Mouse (Mus musculus): ENCODE data around the gene Sort1. TPM values are rescaled to one million over a fixed set of nuclear protein-coding genes. Genes with fewer than 3 reads are reported as not detected.

Gene Sort1
- polyA plus RNA-seq, 1 experiment from 2014 or later: 20.2 TPM

- no peaks in the 10 kb centered on the region for H3K9me3 ChIP-seq (replicated peaks; ENCODE audit: control insufficient read depth, low read length)
- H3K4me2 ChIP-seq: no peak overlapping the region
- no peaks in the 10 kb centered on the region for H3K36me3 ChIP-seq (ENCODE audit: control insufficient read depth, insufficient read depth, low read length)
- ATAC-seq (replicated peaks; ENCODE audit: insufficient number of reproducible peaks, low FRiP score, low TSS enrichment): no peak
- 62% methylated on average over 7 of the region's 7 CpGs for WGBS (ENCODE audit: insufficient replicate concordance)
- peaks cover 23% of the 10 kb centered on the region for H3K4me1 ChIP-seq (ENCODE audit: control insufficient read depth, insufficient read depth, low read length)
- H3K27ac ChIP-seq (ENCODE audit: low read depth, low read length): no peak overlapping the region; the same call in 1 of the 2 replicates
- no peak overlapping the region for H3K4me3 ChIP-seq (ENCODE audit: low read depth, low read length)
- H3K9ac ChIP-seq (ENCODE audit: low read depth, low read length): no peak overlapping the region
- no peaks in the 10 kb centered on the region for H3K27me3 ChIP-seq (ENCODE audit: control insufficient read depth, insufficient read depth, low read length)
Observed at GRCm38 (mm10) chr3:108378875-108379663, 95.2 kb downstream of the Sort1 start.

DNA sequence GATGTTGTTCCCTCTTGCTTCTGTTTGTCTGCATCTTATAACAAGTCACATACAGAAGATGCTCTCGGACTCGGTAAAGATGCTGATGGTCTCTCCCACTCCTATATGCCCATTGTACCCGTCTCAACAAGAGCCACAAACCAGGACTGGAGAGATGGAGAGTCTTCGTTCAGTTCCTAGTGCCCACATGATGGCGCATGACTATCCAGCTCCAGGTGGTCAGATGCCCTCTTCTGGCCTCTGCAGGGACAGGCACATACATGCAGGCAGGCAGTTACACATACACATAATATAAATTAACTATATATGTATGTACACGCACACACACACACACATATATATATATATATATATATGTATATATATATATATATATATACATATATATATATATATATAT lies 96.8 kb downstream of the Sort1 start:
- 77% methylated on average over 6 of the region's 6 CpGs for WGBS (ENCODE audit: insufficient replicate concordance)
- Histone ChIP-seq H3K9ac (ENCODE audit: low read depth, low read length) (no peak overlapping the region), H3K9me3 (replicated peaks; ENCODE audit: control insufficient read depth, low read length) (no peaks in the 10 kb centered on the region), H3K27ac (ENCODE audit: low read depth, low read length) (no peak overlapping the region), H3K4me3 (ENCODE audit: low read depth, low read length) (no peak overlapping the region), H3K4me2 (no peak overlapping the region), H3K36me3 (ENCODE audit: control insufficient read depth, insufficient read depth, low read length) (no peaks in the 10 kb centered on the region), H3K27me3 (ENCODE audit: control insufficient read depth, insufficient read depth, low read length) (no peaks in the 10 kb centered on the region), H3K4me1 (ENCODE audit: control insufficient read depth, insufficient read depth, low read length) (peaks cover 35% of the 10 kb centered on the region)
- no peak for ATAC-seq (replicated peaks; ENCODE audit: insufficient number of reproducible peaks, low FRiP score, low TSS enrichment)

- 0 out of 2 replicates have a peak overlapping the region, but pooled peaks have one; percentile 3 for H3K4me3 ChIP-seq (ENCODE audit: low read depth, low read length)
- H3K4me1 ChIP-seq (ENCODE audit: control insufficient read depth, insufficient read depth, low read length): peaks cover 35% of the 10 kb centered on the region
- H3K27me3 ChIP-seq (ENCODE audit: control insufficient read depth, insufficient read depth, low read length): no peaks in the 10 kb centered on the region
- peaks cover 3% of the 10 kb centered on the region; the same call in 1 of the 2 replicates for H3K36me3 ChIP-seq (ENCODE audit: control insufficient read depth, insufficient read depth, low read length)
- H3K9ac ChIP-seq (ENCODE audit: low read depth, low read length): peak overlapping the region; percentile 49
- H3K4me2 ChIP-seq: peak overlapping the region; percentile 80
- peak overlapping the region; percentile 46 for H3K27ac ChIP-seq (ENCODE audit: low read depth, low read length)
- no peaks in the 10 kb centered on the region for H3K9me3 ChIP-seq (replicated peaks; ENCODE audit: control insufficient read depth, low read length)
- no peak for ATAC-seq (replicated peaks; ENCODE audit: insufficient number of reproducible peaks, low FRiP score, low TSS enrichment)
- WGBS (ENCODE audit: insufficient replicate concordance): 44% methylated on average over 14 of the region's 14 CpGs
Observed at GRCm38 (mm10) chr3:108381945-108382875, 98.3 kb downstream of the Sort1 start.

GRCm38 (mm10) chr3:108383485-108384354 lies 99.8 kb downstream of the Sort1 start, which contains the start of gene Psrc1:
TSS of gene Psrc1 (plus strand) at chr3:108383839.
- peak; percentile 80 for ATAC-seq (replicated peaks; ENCODE audit: insufficient number of reproducible peaks, low FRiP score, low TSS enrichment)
- 1% methylated on average over 44 of the region's 44 CpGs for WGBS (ENCODE audit: insufficient replicate concordance)
- Histone ChIP-seq H3K4me1 (ENCODE audit: control insufficient read depth, insufficient read depth, low read length) (peaks cover 35% of the 10 kb centered on the region), H3K27ac (ENCODE audit: low read depth, low read length) (peak within 1 kb of the TSS; percentile 46), H3K9me3 (replicated peaks; ENCODE audit: control insufficient read depth, low read length) (no peaks in the 10 kb centered on the region), H3K4me3 (ENCODE audit: low read depth, low read length) (peak within 1 kb of the TSS; percentile 62), H3K4me2 (peak within 1 kb of the TSS; percentile 80), H3K9ac (ENCODE audit: low read depth, low read length) (peak within 1 kb of the TSS; percentile 66), H3K27me3 (ENCODE audit: control insufficient read depth, insufficient read depth, low read length) (no peaks in the 10 kb centered on the region), H3K36me3 (ENCODE audit: control insufficient read depth, insufficient read depth, low read length) (peaks cover 3% of the 10 kb centered on the region; the same call in 1 of the 2 replicates)

GRCm38 (mm10) chr3:108384425-108384824 lies 100.5 kb downstream of the Sort1 start:
- Histone ChIP-seq H3K9ac (ENCODE audit: low read depth, low read length) (peak overlapping the region; percentile 66), H3K4me3 (ENCODE audit: low read depth, low read length) (peak overlapping the region; percentile 62), H3K4me2 (peak overlapping the region; percentile 80), H3K36me3 (ENCODE audit: control insufficient read depth, insufficient read depth, low read length) (peaks cover 3% of the 10 kb centered on the region; the same call in 1 of the 2 replicates), H3K9me3 (replicated peaks; ENCODE audit: control insufficient read depth, low read length) (no peaks in the 10 kb centered on the region), H3K27me3 (ENCODE audit: control insufficient read depth, insufficient read depth, low read length) (no peaks in the 10 kb centered on the region), H3K27ac (ENCODE audit: low read depth, low read length) (no peak overlapping the region), H3K4me1 (ENCODE audit: control insufficient read depth, insufficient read depth, low read length) (peaks cover 34% of the 10 kb centered on the region)
- no peak for ATAC-seq (replicated peaks; ENCODE audit: insufficient number of reproducible peaks, low FRiP score, low TSS enrichment)
- WGBS (ENCODE audit: insufficient replicate concordance): 44% methylated on average over 2 of the region's 2 CpGs

DNA sequence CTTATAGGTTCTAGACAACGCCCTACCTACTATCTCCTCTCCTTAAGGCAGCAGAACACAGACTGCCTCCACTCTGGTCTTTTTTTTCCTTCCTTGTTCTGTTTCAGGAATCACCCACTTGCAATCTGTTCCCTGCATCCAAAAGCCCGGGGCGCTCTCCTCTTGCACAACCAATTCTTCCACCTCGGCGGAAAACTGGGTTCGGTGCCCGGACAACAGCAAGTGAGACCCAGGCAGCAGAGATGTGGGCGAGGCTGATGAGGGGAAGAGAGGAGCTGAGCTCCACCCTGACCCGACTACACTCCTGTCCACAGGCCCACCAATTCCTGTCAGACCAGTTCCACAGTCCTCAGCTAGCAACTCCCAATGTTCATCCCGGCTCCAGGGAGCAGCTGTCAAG lies 102.3 kb downstream of the Sort1 start:
- Histone ChIP-seq H3K9me3 (replicated peaks; ENCODE audit: control insufficient read depth, low read length) (no peaks in the 10 kb centered on the region), H3K36me3 (ENCODE audit: control insufficient read depth, insufficient read depth, low read length) (peaks cover 3% of the 10 kb centered on the region; the same call in 1 of the 2 replicates), H3K4me1 (ENCODE audit: control insufficient read depth, insufficient read depth, low read length) (peaks cover 33% of the 10 kb centered on the region), H3K27me3 (ENCODE audit: control insufficient read depth, insufficient read depth, low read length) (no peaks in the 10 kb centered on the region), H3K4me2 (no peak overlapping the region), H3K9ac (ENCODE audit: low read depth, low read length) (no peak overlapping the region), H3K27ac (ENCODE audit: low read depth, low read length) (no peak overlapping the region), H3K4me3 (ENCODE audit: low read depth, low read length) (no peak overlapping the region)
- 89% methylated on average over 10 of the region's 10 CpGs for WGBS (ENCODE audit: insufficient replicate concordance)
- ATAC-seq (replicated peaks; ENCODE audit: insufficient number of reproducible peaks, low FRiP score, low TSS enrichment): no peak

GRCm38 (mm10) chr3:108389111-108389545 lies 105.2 kb downstream of the Sort1 start:
- peak overlapping the region; percentile 49 for H3K4me2 ChIP-seq
- H3K27me3 ChIP-seq (ENCODE audit: control insufficient read depth, insufficient read depth, low read length): peaks cover 7% of the 10 kb centered on the region; the same call in 1 of the 2 replicates
- 0% methylated on average over 5 of the region's 5 CpGs for WGBS (ENCODE audit: insufficient replicate concordance)
- ATAC-seq (replicated peaks; ENCODE audit: insufficient number of reproducible peaks, low FRiP score, low TSS enrichment): peak; percentile 43; the same call in 1 of the 2 replicates
- no peaks in the 10 kb centered on the region for H3K9me3 ChIP-seq (replicated peaks; ENCODE audit: control insufficient read depth, low read length)
- H3K27ac ChIP-seq (ENCODE audit: low read depth, low read length): peak overlapping the region; percentile 50; the same call in 1 of the 2 replicates
- peaks cover 3% of the 10 kb centered on the region; the same call in 1 of the 2 replicates for H3K36me3 ChIP-seq (ENCODE audit: control insufficient read depth, insufficient read depth, low read length)
- H3K9ac ChIP-seq (ENCODE audit: low read depth, low read length): peak overlapping the region; percentile 43; the same call in 1 of the 2 replicates
- no peak overlapping the region for H3K4me3 ChIP-seq (ENCODE audit: low read depth, low read length)
- peaks cover 24% of the 10 kb centered on the region for H3K4me1 ChIP-seq (ENCODE audit: control insufficient read depth, insufficient read depth, low read length)

Data from heart, embryonic 11.5 days (tissue).